Mouse (Mus musculus) cerebellum, adult 18-20 months (tissue): ENCODE data around the gene Top3a.
"Not testable (repeated sequence)": the region's sequence is repeated elsewhere in the genome, so short reads cannot be mapped to it uniquely, and the experiment has no call there.

Experiments
- DNase-seq, 2 experiments: peaks; one replicate each; pipeline ENCODE4 v3.0.0; 2021

Top3a gene

GRCm38 (mm10) chr11:60776829-60777740 is at the start of gene Top3a, which contains the start of gene Smcr8:
Gene Top3a, minus strand, starts transcription at chr11:60777365.
Gene Smcr8, plus strand, starts transcription at chr11:60777524.
- DNase-seq, result peak; percentile 86 to 87

- no peak for DNase-seq
Measured at GRCm38 (mm10) chr11:60826700-60827099, 49.5 kb upstream of the Top3a start.

- no peak for DNase-seq
Measured at GRCm38 (mm10) chr11:60825191-60825590, 48.0 kb upstream of the Top3a start.

GRCm38 (mm10) chr11:60823771-60824170 is 46.6 kb upstream of the Top3a start:
- no peak for DNase-seq

- no peak for DNase-seq
Measured at GRCm38 (mm10) chr11:60816398-60816797, 39.2 kb upstream of the Top3a start.

- DNase-seq, result not testable (repeated sequence)
Measured at GRCm38 (mm10) chr11:60811618-60812017, 34.5 kb upstream of the Top3a start, which contains the start of gene Shmt1. Gene Shmt1, minus strand, starts transcription at chr11:60811718.

GRCm38 (mm10) chr11:60811054-60811460 is 33.9 kb upstream of the Top3a start:
- peak; percentile 84 to 89 for DNase-seq

GRCm38 (mm10) chr11:60810046-60810965 is 33.1 kb upstream of the Top3a start:
- no peak for DNase-seq

- DNase-seq, result no peak
Measured at GRCm38 (mm10) chr11:60809546-60809945, 32.4 kb upstream of the Top3a start.

- DNase-seq, result no peak
Measured at GRCm38 (mm10) chr11:60808286-60809070, 31.3 kb upstream of the Top3a start.

- DNase-seq, result no peak
Measured at GRCm38 (mm10) chr11:60800892-60801291, 23.7 kb upstream of the Top3a start.

GRCm38 (mm10) chr11:60799977-60800376 is 22.8 kb upstream of the Top3a start:
- DNase-seq, result no peak

- DNase-seq, result no peak
Measured at GRCm38 (mm10) chr11:60796342-60796741, 19.2 kb upstream of the Top3a start.

GRCm38 (mm10) chr11:60790472-60790871 is 13.3 kb upstream of the Top3a start:
- no peak for DNase-seq

GRCm38 (mm10) chr11:60787595-60787994 is 10.4 kb upstream of the Top3a start:
- DNase-seq, result no peak

- DNase-seq, result no peak
Measured at GRCm38 (mm10) chr11:60784179-60784922, 7.2 kb upstream of the Top3a start.

GRCm38 (mm10) chr11:60779673-60780189 is 2.6 kb upstream of the Top3a start:
- no peak for DNase-seq

GRCm38 (mm10) chr11:60777801-60778370 is 721 bp upstream of the Top3a start:
- DNase-seq, result no peak

- no peak for DNase-seq
Measured at GRCm38 (mm10) chr11:60776107-60776828, 897 bp downstream of the Top3a start.

GRCm38 (mm10) chr11:60775578-60775977 is 1.6 kb downstream of the Top3a start:
- DNase-seq, result no peak
